Mouse (Mus musculus) kidney, adult 2 months (tissue): ENCODE measurements at regions not wholly inside any gene's neighbourhood (a gene's known extent, or its start where the extent isn't known, plus 50 kb on each side); places are given as distances from the start of the nearest gene placed in this dataset.
A peak's percentile ranks its signal among the peaks of the same experiment; 100 is the strongest.

Source experiments
- DNase-seq: peaks from one replicate; pipeline ENCODE4 v3.0.0; 2021
- H3K27ac ChIP-seq: fragments of 200-500 bp; 2 replicates; pipeline ENCODE4 v1.5.1; 2012; ENCODE audit warnings: low read depth, low read length, control low read depth, inconsistent platforms; ENCODE audit not compliant: insufficient read depth
- H3K27me3 ChIP-seq: fragments of 200-500 bp; replicated peaks from 2 replicates; pipeline ENCODE4 v1.6.1; 2012; ENCODE audit warnings: mild to moderate bottlenecking, moderate library complexity, low read length, inconsistent platforms; ENCODE audit not compliant: control insufficient read depth, insufficient read depth
- H3K36me3 ChIP-seq: fragments of 200-500 bp; 2 replicates; pipeline ENCODE4 v1.6.1; 2012; ENCODE audit warnings: mild to moderate bottlenecking, moderate library complexity, low read length, inconsistent platforms; ENCODE audit not compliant: control insufficient read depth, insufficient read depth
- H3K4me1 ChIP-seq: fragments of 200-500 bp; 2 replicates; pipeline ENCODE4 v1.6.1; 2011; ENCODE audit warnings: low read length; ENCODE audit not compliant: control insufficient read depth, insufficient read depth
- H3K4me3 ChIP-seq: fragments of 200-500 bp; 2 replicates; pipeline ENCODE4 v1.5.1; 2011; ENCODE audit warnings: mild to moderate bottlenecking, low read depth, low read length, control low read depth; ENCODE audit not compliant: insufficient read depth
- CTCF ChIP-seq: fragments of 200-500 bp; conservative IDR thresholded peaks from 2 replicates; pipeline ENCODE4 v1.5.1; 2011; ENCODE audit warnings: low read depth, mild to moderate bottlenecking, control low read depth, low read length, moderate library complexity, mixed read lengths; ENCODE audit not compliant: insufficient read depth, insufficient read length
- POLR2A ChIP-seq: fragments of 200-500 bp; IDR thresholded peaks from one replicate; pipeline ENCODE4 v1.6.1; 2011; ENCODE audit warnings: low read depth, low read length, control low read depth
- WGBS: fragments of 180-500 bp; shearing (Covaris S2); methylation state at CpG from one replicate; pipeline ENCODE4 v1.1.7; 2018; 5-methylcytosine and 5-hydroxymethylcytosine counted together

DNA sequence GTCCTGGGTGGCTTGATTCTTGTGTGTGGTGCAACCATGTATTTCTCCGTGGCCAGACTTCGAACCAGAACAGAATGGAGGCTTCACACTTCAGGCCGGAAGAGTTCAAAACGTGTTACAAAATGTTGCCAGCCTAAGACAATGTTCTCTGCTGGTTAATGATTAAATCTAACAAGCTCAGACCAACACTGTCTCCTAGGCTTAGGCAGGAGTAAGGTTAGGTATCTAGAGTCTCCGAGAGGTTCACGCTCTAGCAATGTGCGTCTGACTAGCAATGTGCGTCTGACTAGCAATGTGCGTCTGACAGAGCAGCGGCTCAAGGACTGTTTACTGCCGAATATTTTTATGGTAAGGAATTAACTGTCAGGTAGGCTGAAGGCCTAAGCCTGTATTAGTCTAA is 81.5 kb downstream of the Suclg1 start:
- no peak overlapping the region for H3K4me3 ChIP-seq
- 39% methylated on average over 11 of the region's 11 CpGs for WGBS
- TF ChIP-seq POLR2A (no peak), CTCF (no peak)
- peak; percentile 41 for DNase-seq
- H3K4me1 ChIP-seq: no peaks in the 10 kb centered on the region
- no peak overlapping the region for H3K27ac ChIP-seq
- H3K27me3 ChIP-seq: no peaks in the 10 kb centered on the region
- no peaks in the 10 kb centered on the region for H3K36me3 ChIP-seq
